Mouse (Mus musculus) T-cell, adult 66 days (primary cell): Measurements from ENCODE around the gene Dusp15. TPM values are rescaled to one million over a fixed set of nuclear protein-coding genes. Genes with fewer than 3 reads are reported as not detected.

Experiments
- total RNA-seq, 2 experiments: library from RNA; stranded (reverse); gene quantifications; 3 replicates in 1 of 2; 4 replicates in 1 of 2; pipeline ENCODE4 v1.2.4; 2023

The Dusp15 gene
- total RNA-seq = not detected

GRCm38 (mm10) chr2:152951065-152951849 lies at the start of gene Dusp15:
Gene Dusp15 (minus strand): TSS chr2:152951698.

GRCm38 (mm10) chr2:152962091-152962793 lies 10.7 kb upstream of the Dusp15 start, which contains the start of gene Ttll9:
Gene Ttll9 (plus strand): TSS chr2:152962485.

DNA sequence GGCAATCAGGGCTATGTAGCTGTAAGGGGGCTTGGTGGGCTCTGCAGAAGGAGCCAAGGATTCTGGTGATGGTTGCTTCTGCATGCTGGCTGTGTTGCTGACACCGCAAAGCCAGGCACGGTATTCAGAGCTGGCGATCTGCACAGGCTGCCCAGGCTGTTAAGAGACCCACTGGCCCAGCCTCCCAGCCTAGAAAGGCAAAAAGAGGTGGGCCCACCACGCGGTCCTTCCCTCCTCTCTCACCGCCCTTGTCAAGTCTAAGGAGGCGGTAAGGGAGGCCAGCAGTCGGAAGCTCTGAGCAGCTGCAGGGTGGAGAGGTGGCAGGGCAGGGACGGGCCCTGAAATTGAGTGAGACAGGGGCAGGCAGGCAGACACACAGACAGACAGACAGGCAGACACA lies 18.4 kb downstream of the Dusp15 start, which contains the start of gene Foxs1:
Gene Foxs1 (minus strand): TSS at position 161 of the 400 bp plus-strand sequence.

GRCm38 (mm10) chr2:152911031-152911430 lies 40.5 kb downstream of the Dusp15 start, which contains the start of gene Mylk2:
Gene Mylk2 (plus strand): TSS chr2:152911352.

Other genes with a start within 250 kb of the Dusp15 start
- gene Id1, start 215.4 kb downstream of the Dusp15 start, total RNA-seq = 1 to 10 TPM; 1.2 to 4.1 TPM
- gene Cox4i2, start 197.5 kb downstream of the Dusp15 start, total RNA-seq = not detected
- gene Bcl2l1, start 120.0 kb downstream of the Dusp15 start, total RNA-seq = 10 to 100 TPM; 24.9 to 30.8 TPM
- gene Tpx2, start 103.7 kb downstream of the Dusp15 start, total RNA-seq = 1 to 10 TPM; 2.6 to 3.5 TPM
- gene Mylk2, start 40.3 kb downstream of the Dusp15 start, total RNA-seq = not detected
- not detected for gene Foxs1, start 18.5 kb downstream of the Dusp15 start, total RNA-seq
- gene Ttll9, start 10.8 kb upstream of the Dusp15 start, total RNA-seq = not detected
- 100 to 1,000 TPM; 102 to 111 TPM for gene Pdrg1, start 63.7 kb upstream of the Dusp15 start, total RNA-seq
- not detected for gene Xkr7, start 80.2 kb upstream of the Dusp15 start, total RNA-seq
- gene Ccm2l, start 114.3 kb upstream of the Dusp15 start, total RNA-seq = under 1 TPM in 1 of 2 experiments, not detected in 1; 0.41 TPM
- gene Hck, start 156.8 kb upstream of the Dusp15 start, total RNA-seq = 1 to 10 TPM; 3.0 to 4.2 TPM
- gene Tm9sf4, start 209.6 kb upstream of the Dusp15 start, total RNA-seq = 10 to 100 TPM; 81.0 to 83.5 TPM